9 mouse cellular contexts compared by ENCODE assay signal in genomic region chr10:19908076-19908475, GRCm38 (mm10). TPM values are rescaled to one million over a fixed set of nuclear protein-coding genes. Genes with fewer than 3 reads are reported as not detected.
DNase-seq lines count a peak whose midpoint lies in the region; ATAC-seq lines count a peak whose summit lies in the region.
"Had no signal": no experiment of that assay in that cellular context is flagged by ENCODE, and none has a peak within 500 bp of the region (broad histone marks: within the 10 kb centered on the region; RNA-seq: fewer than 3 reads in every experiment).

No protein-coding gene starts in this region.

- no peak overlapping the region for H3K4me2 ChIP-seq in midbrain, embryonic 11.5 days
- H3K4me2 ChIP-seq in midbrain, embryonic 13.5 days (replicated peaks) = no peak overlapping the region
- peak overlapping the region; percentile 41 for H3K4me2 ChIP-seq in liver, embryonic 11.5 days
- H3K4me2 ChIP-seq in stomach, embryonic 16.5 days (ENCODE audit: low read depth, low read length) = peak overlapping the region; percentile 37

- no peaks in the 10 kb centered on the region for H3K9me3 ChIP-seq in midbrain, embryonic 11.5 days (ENCODE audit: control insufficient read depth, low read length)
- no peaks in the 10 kb centered on the region for H3K9me3 ChIP-seq in midbrain, embryonic 13.5 days
- H3K9me3 ChIP-seq in liver, embryonic 11.5 days (ENCODE audit: control insufficient read depth, low read length) = no peaks in the 10 kb centered on the region
- no peaks in the 10 kb centered on the region for H3K9me3 ChIP-seq in stomach, embryonic 16.5 days (replicated peaks; ENCODE audit: control insufficient read depth, low read length)
- H3K9me3 ChIP-seq: midbrain, embryonic 12.5 days had no signal

- H3K36me3 ChIP-seq in midbrain, embryonic 11.5 days (ENCODE audit: control insufficient read depth, insufficient read depth, low read length) = no peaks in the 10 kb centered on the region
- no peaks in the 10 kb centered on the region for H3K36me3 ChIP-seq in midbrain, embryonic 13.5 days
- no peaks in the 10 kb centered on the region for H3K36me3 ChIP-seq in liver, embryonic 11.5 days (ENCODE audit: control insufficient read depth, insufficient read depth, low read length)
- no peaks in the 10 kb centered on the region for H3K36me3 ChIP-seq in stomach, embryonic 16.5 days (ENCODE audit: control insufficient read depth, insufficient read depth, low read length)

- WGBS in midbrain, embryonic 11.5 days = 69% methylated on average over 2 of the region's 2 CpGs
- WGBS in midbrain, embryonic 13.5 days = 88% methylated on average over 2 of the region's 2 CpGs
- WGBS in liver, embryonic 11.5 days = 68% methylated on average over 2 of the region's 2 CpGs
- 64% methylated on average over 2 of the region's 2 CpGs for WGBS in stomach, embryonic 16.5 days

- H3K9ac ChIP-seq in midbrain, embryonic 11.5 days (ENCODE audit: low read length) = no peak overlapping the region
- H3K9ac ChIP-seq in midbrain, embryonic 13.5 days (replicated peaks) = no peak overlapping the region
- no peak overlapping the region for H3K9ac ChIP-seq in liver, embryonic 11.5 days (ENCODE audit: low read depth, low read length)
- no peak overlapping the region for H3K9ac ChIP-seq in stomach, embryonic 16.5 days (ENCODE audit: low read length)

- DNase-seq in kidney, adult 9 months = peak; percentile 64
- no peak for DNase-seq in kidney, adult 18-20 months
- DNase-seq in midbrain, embryonic 11.5 days (ENCODE audit: low spot score, missing footprints) = peak; percentile 72
- DNase-seq in liver, embryonic 11.5 days (ENCODE audit: low spot score) = no peak
- DNase-seq in ovary, adult 18-20 months (ENCODE audit: low spot score) = no peak

- peak; percentile 15; the same call in 1 of the 2 replicates for ATAC-seq in midbrain, embryonic 11.5 days (ENCODE audit: low FRiP score)
- ATAC-seq in midbrain, embryonic 13.5 days = no peak
- no peak for ATAC-seq in liver, embryonic 11.5 days (replicated peaks; ENCODE audit: low FRiP score)
- ATAC-seq in stomach, embryonic 16.5 days (ENCODE audit: insufficient read depth, low FRiP score) = peak; percentile 66; the same call in 1 of the 2 replicates

- H3K4me3 ChIP-seq in midbrain, embryonic 11.5 days (ENCODE audit: low read depth, low read length) = no peak overlapping the region
- H3K4me3 ChIP-seq in midbrain, embryonic 13.5 days (replicated peaks) = no peak overlapping the region
- no peak overlapping the region for H3K4me3 ChIP-seq in liver, embryonic 11.5 days (ENCODE audit: low read depth, low read length)
- peak overlapping the region; percentile 60; the same call in 1 of the 2 replicates for H3K4me3 ChIP-seq in stomach, embryonic 16.5 days (replicated peaks; ENCODE audit: low read length)

- H3K4me1 ChIP-seq in midbrain, embryonic 11.5 days (ENCODE audit: control insufficient read depth, insufficient read depth, low read length) = no peaks in the 10 kb centered on the region
- H3K4me1 ChIP-seq in midbrain, embryonic 13.5 days (replicated peaks) = no peaks in the 10 kb centered on the region
- H3K4me1 ChIP-seq in liver, embryonic 11.5 days (replicated peaks; ENCODE audit: control insufficient read depth, insufficient read depth, low read length) = no peaks in the 10 kb centered on the region; the same call in 1 of the 2 replicates
- H3K4me1 ChIP-seq in stomach, embryonic 16.5 days (ENCODE audit: control insufficient read depth, insufficient read depth, low read length) = no peaks in the 10 kb centered on the region
- H3K4me1 ChIP-seq: midbrain, embryonic 12.5 days had no signal

- H3K27ac ChIP-seq in midbrain, embryonic 11.5 days (ENCODE audit: low read depth, low read length) = no peak overlapping the region
- H3K27ac ChIP-seq in midbrain, embryonic 13.5 days = no peak overlapping the region
- H3K27ac ChIP-seq in liver, embryonic 11.5 days (ENCODE audit: low read depth, low read length) = no peak overlapping the region
- peak overlapping the region; percentile 96 for H3K27ac ChIP-seq in stomach, embryonic 16.5 days (ENCODE audit: low read length)

- no peaks in the 10 kb centered on the region for H3K27me3 ChIP-seq in midbrain, embryonic 11.5 days (ENCODE audit: control insufficient read depth, insufficient read depth, low read length)
- 0 out of 2 replicates have a peak, but pooled peaks cover 5% of the 10 kb centered on the region for H3K27me3 ChIP-seq in midbrain, embryonic 13.5 days
- no peaks in the 10 kb centered on the region for H3K27me3 ChIP-seq in liver, embryonic 11.5 days (replicated peaks; ENCODE audit: control insufficient read depth, insufficient read depth, low read length)
- no peaks in the 10 kb centered on the region for H3K27me3 ChIP-seq in stomach, embryonic 16.5 days (ENCODE audit: control insufficient read depth, insufficient read depth, low read length)
- H3K27me3 ChIP-seq: midbrain, embryonic 12.5 days had no signal

RNA-seq across cellular contexts. Expression of gene Pex7, which starts 0.6 kb away (rescaled TPM):
- polyA plus RNA-seq in midbrain, embryonic 11.5 days (2014; fragmentation: Nextera tagmentation; extraction: Ambion mirVana) = 33.4 and 33.6 TPM in 2 replicates
- polyA plus RNA-seq in midbrain, embryonic 13.5 days (2015; fragmentation: Nextera tagmentation; extraction: Ambion mirVana) = 24.8 and 26.4 TPM in 2 replicates
- polyA plus RNA-seq in liver, embryonic 11.5 days (2014; fragmentation: Nextera tagmentation; extraction: Ambion mirVana) = 40.8 and 43.8 TPM in 2 replicates
- 41.3 and 42.7 TPM in 2 replicates for polyA plus RNA-seq in stomach, embryonic 16.5 days (2015; fragmentation: Nextera tagmentation; extraction: Ambion mirVana)

RNA-seq across cellular contexts. Expression of gene Map3k5, which starts 26.2 kb away (rescaled TPM):
- 0.51 and 1.0 TPM in 2 replicates for polyA plus RNA-seq in midbrain, embryonic 11.5 days (2014; fragmentation: Nextera tagmentation; extraction: Ambion mirVana)
- polyA plus RNA-seq in midbrain, embryonic 13.5 days (2015; fragmentation: Nextera tagmentation; extraction: Ambion mirVana) = 0.50 and 0.68 TPM in 2 replicates
- polyA plus RNA-seq in liver, embryonic 11.5 days (2014; fragmentation: Nextera tagmentation; extraction: Ambion mirVana) = 1.2 and 1.8 TPM in 2 replicates
- 2.6 and 2.7 TPM in 2 replicates for polyA plus RNA-seq in stomach, embryonic 16.5 days (2015; fragmentation: Nextera tagmentation; extraction: Ambion mirVana)

RNA-seq across cellular contexts. Expression of gene Slc35d3, which starts 56.8 kb away (rescaled TPM):
- 0.63 and 0.68 TPM in 2 replicates for polyA plus RNA-seq in midbrain, embryonic 11.5 days (2014; fragmentation: Nextera tagmentation; extraction: Ambion mirVana)
- polyA plus RNA-seq in midbrain, embryonic 13.5 days (2015; fragmentation: Nextera tagmentation; extraction: Ambion mirVana) = 1.3 and 2.5 TPM in 2 replicates
- polyA plus RNA-seq in liver, embryonic 11.5 days (2014; fragmentation: Nextera tagmentation; extraction: Ambion mirVana) = 11.5 and 12.8 TPM in 2 replicates
- 0.44 and 0.50 TPM in 2 replicates for polyA plus RNA-seq in stomach, embryonic 16.5 days (2015; fragmentation: Nextera tagmentation; extraction: Ambion mirVana)
- polyA plus RNA-seq: activated CD4-positive, CD25-positive, alpha-beta regulatory T cell, adult 4 months had no signal

Comparison
In these comparisons a context has a peak if more than half of its experiments do, and no peak if none do; other contexts are left out.
1. DNase-seq: peak in kidney, adult 9 months (single experiment) and midbrain, embryonic 11.5 days (single experiment); none in kidney, adult 18-20 months (single experiment), liver, embryonic 11.5 days (single experiment) and ovary, adult 18-20 months (single experiment).
2. ATAC-seq: peak in midbrain, embryonic 11.5 days (single experiment) and stomach, embryonic 16.5 days (single experiment); none in midbrain, embryonic 13.5 days (single experiment) and liver, embryonic 11.5 days (single experiment).
3. H3K4me2 ChIP-seq: peak in liver, embryonic 11.5 days (single experiment) and stomach, embryonic 16.5 days (single experiment); none in midbrain, embryonic 11.5 days (single experiment) and midbrain, embryonic 13.5 days (single experiment).